Mouse (Mus musculus): ENCODE results near the gene Adtrp. TPM values are rescaled to one million over a fixed set of nuclear protein-coding genes. Genes with fewer than 3 reads are reported as not detected.

Adtrp gene
- polyA plus RNA-seq, 2 experiments: 3.9 to 9.3 TPM

- 74% methylated on average over 3 of the region's 3 CpGs for WGBS
- no peak overlapping the region for H3K9ac ChIP-seq (ENCODE audit: low read depth, low read length, severe bottlenecking)
- no peaks in the 10 kb centered on the region for H3K36me3 ChIP-seq (ENCODE audit: control insufficient read depth, insufficient read depth, low read length)
- no peaks in the 10 kb centered on the region for H3K27me3 ChIP-seq (ENCODE audit: control insufficient read depth, insufficient read depth, low read length)
- no peaks in the 10 kb centered on the region for H3K4me1 ChIP-seq (ENCODE audit: control insufficient read depth, insufficient read depth, low read length)
- ATAC-seq (ENCODE audit: low FRiP score, low read depth) (no peak), DNase-seq (ENCODE audit: low spot score) (no peak)
- H3K9me3 ChIP-seq (ENCODE audit: control insufficient read depth, low read length): no peaks in the 10 kb centered on the region
- H3K4me3 ChIP-seq (replicated peaks; ENCODE audit: low read length): no peak overlapping the region
- TF ChIP-seq POLR2A (IDR thresholded peaks at IDR 0.05; ENCODE audit: borderline replicate concordance, extremely low read depth, insufficient read depth, insufficient read length): no peak
- H3K27ac ChIP-seq (replicated peaks; ENCODE audit: low read depth, low read length): no peak overlapping the region
- H3K4me2 ChIP-seq (replicated peaks; ENCODE audit: low read depth, low read length, severe bottlenecking): no peak overlapping the region
These were observed 3.4 kb upstream of the Adtrp start for GRCm38 (mm10) chr13:41850727-41851378.

- Histone ChIP-seq H3K4me3 (replicated peaks; ENCODE audit: low read length) (no peak overlapping the region), H3K4me1 (ENCODE audit: control insufficient read depth, insufficient read depth, low read length) (no peaks in the 10 kb centered on the region), H3K36me3 (ENCODE audit: control insufficient read depth, insufficient read depth, low read length) (no peaks in the 10 kb centered on the region), H3K9me3 (ENCODE audit: control insufficient read depth, low read length) (no peaks in the 10 kb centered on the region), H3K27ac (replicated peaks; ENCODE audit: low read depth, low read length) (no peak overlapping the region), H3K9ac (ENCODE audit: low read depth, low read length, severe bottlenecking) (no peak overlapping the region), H3K27me3 (ENCODE audit: control insufficient read depth, insufficient read depth, low read length) (no peaks in the 10 kb centered on the region), H3K4me2 (replicated peaks; ENCODE audit: low read depth, low read length, severe bottlenecking) (no peak overlapping the region)
- ATAC-seq (ENCODE audit: low FRiP score, low read depth): no peak
- no peak for DNase-seq (ENCODE audit: low spot score)
- 74% methylated on average over 5 of the region's 5 CpGs for WGBS
- TF ChIP-seq POLR2A (IDR thresholded peaks at IDR 0.05; ENCODE audit: borderline replicate concordance, extremely low read depth, insufficient read depth, insufficient read length): no peak
These were observed 968 bp downstream of the Adtrp start for GRCm38 (mm10) chr13:41846516-41846915.

GRCm38 (mm10) chr13:41845013-41845412 lies 2.5 kb downstream of the Adtrp start:
- DNase-seq (ENCODE audit: low spot score): no peak
- Histone ChIP-seq H3K27me3 (ENCODE audit: control insufficient read depth, insufficient read depth, low read length) (no peaks in the 10 kb centered on the region), H3K9ac (ENCODE audit: low read depth, low read length, severe bottlenecking) (no peak overlapping the region), H3K4me2 (replicated peaks; ENCODE audit: low read depth, low read length, severe bottlenecking) (no peak overlapping the region), H3K4me1 (ENCODE audit: control insufficient read depth, insufficient read depth, low read length) (no peaks in the 10 kb centered on the region), H3K4me3 (replicated peaks; ENCODE audit: low read length) (no peak overlapping the region), H3K36me3 (ENCODE audit: control insufficient read depth, insufficient read depth, low read length) (no peaks in the 10 kb centered on the region), H3K27ac (replicated peaks; ENCODE audit: low read depth, low read length) (no peak overlapping the region), H3K9me3 (ENCODE audit: control insufficient read depth, low read length) (no peaks in the 10 kb centered on the region)
- 85% methylated on average over 5 of the region's 5 CpGs for WGBS
- no peak for ATAC-seq (ENCODE audit: low FRiP score, low read depth)
- TF ChIP-seq POLR2A (IDR thresholded peaks at IDR 0.05; ENCODE audit: borderline replicate concordance, extremely low read depth, insufficient read depth, insufficient read length): no peak

- 80% methylated on average over 4 of the region's 4 CpGs for WGBS
- TF ChIP-seq POLR2A (IDR thresholded peaks at IDR 0.05; ENCODE audit: borderline replicate concordance, extremely low read depth, insufficient read depth, insufficient read length): no peak
These were observed 3.4 kb downstream of the Adtrp start for GRCm38 (mm10) chr13:41844071-41844470.

GRCm38 (mm10) chr13:41833614-41834139 lies 13.8 kb downstream of the Adtrp start:
- Histone ChIP-seq H3K9me3 (ENCODE audit: control insufficient read depth, low read length) (no peaks in the 10 kb centered on the region), H3K9ac (ENCODE audit: low read depth, low read length, severe bottlenecking) (no peak overlapping the region), H3K4me2 (replicated peaks; ENCODE audit: low read depth, low read length, severe bottlenecking) (no peak overlapping the region), H3K36me3 (ENCODE audit: control insufficient read depth, insufficient read depth, low read length) (no peaks in the 10 kb centered on the region), H3K4me3 (replicated peaks; ENCODE audit: low read length) (no peak overlapping the region), H3K4me1 (ENCODE audit: control insufficient read depth, insufficient read depth, low read length) (no peaks in the 10 kb centered on the region), H3K27ac (replicated peaks; ENCODE audit: low read depth, low read length) (no peak overlapping the region), H3K27me3 (ENCODE audit: control insufficient read depth, insufficient read depth, low read length) (no peaks in the 10 kb centered on the region)
- DNase-seq (ENCODE audit: low spot score) (no peak), ATAC-seq (ENCODE audit: low FRiP score, low read depth) (no peak)
- WGBS: 87% methylated on average over 8 of the region's 8 CpGs
- TF ChIP-seq POLR2A (IDR thresholded peaks at IDR 0.05; ENCODE audit: borderline replicate concordance, extremely low read depth, insufficient read depth, insufficient read length): no peak

More at GRCm38 (mm10) chr13:41844071-41844470, 3.4 kb downstream of the Adtrp start:
- Histone ChIP-seq H3K4me1 (ENCODE audit: control insufficient read depth, insufficient read depth, low read length) (no peaks in the 10 kb centered on the region), H3K4me2 (replicated peaks; ENCODE audit: low read depth, low read length, severe bottlenecking) (no peak overlapping the region), H3K27me3 (ENCODE audit: control insufficient read depth, insufficient read depth, low read length) (no peaks in the 10 kb centered on the region), H3K9me3 (ENCODE audit: control insufficient read depth, low read length) (no peaks in the 10 kb centered on the region), H3K36me3 (ENCODE audit: control insufficient read depth, insufficient read depth, low read length) (no peaks in the 10 kb centered on the region), H3K4me3 (replicated peaks; ENCODE audit: low read length) (no peak overlapping the region), H3K9ac (ENCODE audit: low read depth, low read length, severe bottlenecking) (no peak overlapping the region), H3K27ac (replicated peaks; ENCODE audit: low read depth, low read length) (no peak overlapping the region)
- DNase-seq (ENCODE audit: low spot score) (no peak), ATAC-seq (ENCODE audit: low FRiP score, low read depth) (no peak)

Measured in limb, embryonic 14.5 days (tissue).